Mouse (Mus musculus) forebrain, embryonic 13.5 days (tissue): ENCODE measurements around the gene Serpina3b. TPM values are rescaled to one million over a fixed set of nuclear protein-coding genes. Genes with fewer than 3 reads are reported as not detected.
"Not testable (repeated sequence)": the region's sequence is repeated elsewhere in the genome, so short reads cannot be mapped to it uniquely, and the experiment has no call there.

Source experiments
- ATAC-seq: fragments of 200-750 bp; cut with Nextera tagmentation; 2 replicates; pipeline ENCODE4 v1.8.0; 2017
- H3K27ac ChIP-seq: fragments of 300-500 bp; sonication (generic); 2 replicates; pipeline ENCODE4 v1.5.1; 2015; ENCODE audit warnings: inconsistent platforms, mild to moderate bottlenecking, moderate library complexity
- H3K27me3 ChIP-seq: fragments of 300-500 bp; sonication (generic); 2 replicates; pipeline ENCODE4 v1.6.1; 2015; ENCODE audit warnings: mild to moderate bottlenecking, inconsistent platforms
- H3K36me3 ChIP-seq: fragments of 300-500 bp; sonication (generic); 2 replicates; pipeline ENCODE4 v1.6.1; 2015; ENCODE audit warnings: mild to moderate bottlenecking, inconsistent platforms; ENCODE audit not compliant: poor library complexity, severe bottlenecking
- H3K4me1 ChIP-seq: fragments of 300-500 bp; sonication (generic); 2 replicates; pipeline ENCODE4 v1.6.1; 2015; ENCODE audit warnings: inconsistent platforms
- H3K4me2 ChIP-seq: fragments of 300-500 bp; sonication (generic); 2 replicates; pipeline ENCODE4 v1.6.1; 2015; ENCODE audit warnings: inconsistent platforms, mild to moderate bottlenecking, moderate library complexity
- H3K4me3 ChIP-seq: fragments of 300-500 bp; sonication (generic); 2 replicates; pipeline ENCODE4 v1.5.1; 2015; ENCODE audit warnings: mild to moderate bottlenecking, inconsistent platforms
- H3K9ac ChIP-seq: fragments of 300-500 bp; sonication (generic); 2 replicates; pipeline ENCODE4 v1.6.1; 2015; ENCODE audit warnings: mild to moderate bottlenecking, inconsistent platforms
- H3K9me3 ChIP-seq: fragments of 300-500 bp; sonication (generic); replicated peaks from 2 replicates; pipeline ENCODE4 v1.6.1; 2016; ENCODE audit warnings: inconsistent platforms
- WGBS: fragments of 180-500 bp; shearing (Covaris S2); methylation state at CpG from one replicate; pipeline ENCODE4 v1.1.7; 2015; 5-methylcytosine and 5-hydroxymethylcytosine counted together
- polyA plus RNA-seq: library from polyadenylated mRNA; unstranded; fragments of >200 nt; fragmentation: Nextera tagmentation; extraction: Ambion mirVana; gene quantifications from 2 replicates; pipeline ENCODE4 v1.2.1, GENCODE M21; 2015

Serpina3b gene
- polyA plus RNA-seq, result not detected in 2 replicates

DNA sequence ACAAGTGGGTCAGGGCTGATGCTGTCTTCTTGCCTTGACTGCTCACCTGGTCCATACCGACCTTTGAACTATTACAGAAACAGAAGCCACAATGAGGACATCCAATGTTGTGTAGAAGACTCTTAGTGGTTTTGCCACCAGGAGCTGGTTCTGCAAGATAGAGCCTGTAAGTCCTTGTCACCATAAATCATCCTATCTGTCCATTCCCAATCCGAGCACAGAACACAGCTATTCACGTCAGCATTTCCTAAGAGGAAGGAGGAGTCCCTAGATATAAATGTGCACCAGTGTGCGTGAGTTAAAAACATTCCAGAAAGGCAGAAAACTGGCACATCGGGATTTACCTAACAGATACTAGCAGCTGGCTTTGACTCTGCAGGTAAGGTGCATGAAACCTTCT is at the start of gene Serpina3b:
Serpina3b (plus strand) TSS at position 301 of the 400 bp plus-strand sequence.
- no peak for ATAC-seq
- H3K9me3 ChIP-seq, result no peaks in the 10 kb centered on the region
- no peak within 1 kb of the TSS for H3K9ac ChIP-seq
- H3K27me3 ChIP-seq, result no peaks in the 10 kb centered on the region
- no peaks in the 10 kb centered on the region for H3K4me1 ChIP-seq
- no peak within 1 kb of the TSS for H3K4me2 ChIP-seq
- no peaks in the 10 kb centered on the region for H3K36me3 ChIP-seq
- H3K4me3 ChIP-seq, result no peak within 1 kb of the TSS
- no peak within 1 kb of the TSS for H3K27ac ChIP-seq
- WGBS, result 84% methylated on average over 5 of the region's 5 CpGs

- H3K9ac ChIP-seq, result no peak overlapping the region
- no peaks in the 10 kb centered on the region for H3K27me3 ChIP-seq
- no peak overlapping the region for H3K4me2 ChIP-seq
- H3K9me3 ChIP-seq, result no peaks in the 10 kb centered on the region
- no peaks in the 10 kb centered on the region for H3K4me1 ChIP-seq
- no peak overlapping the region for H3K4me3 ChIP-seq
- no peak for ATAC-seq
- 77% methylated on average over 2 of the region's 2 CpGs for WGBS
- no peaks in the 10 kb centered on the region for H3K36me3 ChIP-seq
- H3K27ac ChIP-seq, result no peak overlapping the region
These were observed 37.7 kb upstream of the Serpina3b start for GRCm38 (mm10) chr12:104090119-104090518.

DNA sequence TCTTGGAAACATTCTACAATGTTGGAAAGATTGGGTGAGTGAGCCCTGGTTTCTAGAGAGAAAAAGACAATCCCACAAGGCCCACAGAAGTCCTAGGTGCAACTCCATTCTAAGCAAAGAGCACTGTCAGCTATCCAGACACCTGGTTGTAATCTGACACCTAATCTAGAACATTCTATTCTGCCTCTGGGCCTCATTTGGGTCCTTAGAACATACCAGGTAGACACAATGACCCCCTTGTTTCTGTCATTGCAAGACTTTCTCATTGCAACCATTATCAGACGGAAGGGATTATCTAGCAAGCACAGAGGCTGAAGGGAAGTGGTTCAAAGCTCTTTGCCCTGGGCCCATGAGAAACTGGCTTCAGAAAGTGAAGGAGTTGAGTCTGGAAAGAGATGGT is 36.5 kb upstream of the Serpina3b start:
- H3K4me2 ChIP-seq, result no peak overlapping the region
- H3K9me3 ChIP-seq, result no peaks in the 10 kb centered on the region
- H3K4me1 ChIP-seq, result no peaks in the 10 kb centered on the region
- no peaks in the 10 kb centered on the region for H3K27me3 ChIP-seq
- 88% methylated on average over 1 of the region's 1 CpGs for WGBS
- no peak for ATAC-seq
- no peak overlapping the region for H3K4me3 ChIP-seq
- no peaks in the 10 kb centered on the region for H3K36me3 ChIP-seq
- H3K9ac ChIP-seq, result no peak overlapping the region
- no peak overlapping the region for H3K27ac ChIP-seq

DNA sequence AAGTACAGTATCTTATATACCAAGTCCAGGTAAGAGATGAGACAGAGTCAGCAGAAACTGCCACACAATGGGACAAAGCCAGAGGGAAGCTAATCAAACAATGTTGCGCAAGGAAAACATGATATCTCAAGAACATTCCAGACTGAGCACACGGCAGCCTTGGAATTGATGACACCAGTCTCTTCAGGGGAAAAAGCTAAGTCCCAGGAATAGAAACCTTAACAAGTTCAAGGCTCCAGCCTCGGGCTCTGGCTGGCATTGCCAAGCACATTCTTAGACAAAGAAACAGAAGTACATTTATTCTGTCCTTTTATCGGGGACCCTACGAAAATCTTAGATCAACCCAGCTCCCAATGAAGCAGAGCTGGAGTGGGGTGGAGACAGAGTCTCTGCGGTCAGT is 27.0 kb upstream of the Serpina3b start, which contains the start of gene Serpina5:
Serpina5 (plus strand) TSS at position 346 of the 400 bp plus-strand sequence.
- no peaks in the 10 kb centered on the region for H3K4me1 ChIP-seq
- H3K27ac ChIP-seq, result no peak within 1 kb of the TSS
- no peak for ATAC-seq
- 92% methylated on average over 6 of the region's 6 CpGs for WGBS
- H3K9ac ChIP-seq, result no peak within 1 kb of the TSS
- H3K9me3 ChIP-seq, result no peaks in the 10 kb centered on the region
- H3K4me2 ChIP-seq, result no peak within 1 kb of the TSS
- H3K4me3 ChIP-seq, result no peak within 1 kb of the TSS
- H3K27me3 ChIP-seq, result no peaks in the 10 kb centered on the region
- no peaks in the 10 kb centered on the region for H3K36me3 ChIP-seq

GRCm38 (mm10) chr12:104105847-104106246 is 21.9 kb upstream of the Serpina3b start:
- Histone ChIP-seq H3K4me1 (no peaks in the 10 kb centered on the region), H3K9ac (no peak overlapping the region), H3K9me3 (no peaks in the 10 kb centered on the region), H3K27ac (no peak overlapping the region), H3K27me3 (no peaks in the 10 kb centered on the region), H3K36me3 (no peaks in the 10 kb centered on the region), H3K4me3 (no peak overlapping the region), H3K4me2 (no peak overlapping the region)
- ATAC-seq, result no peak

- ATAC-seq, result no peak
- Histone ChIP-seq H3K4me3 (no peak overlapping the region), H3K9ac (no peak overlapping the region), H3K4me1 (no peaks in the 10 kb centered on the region), H3K27ac (no peak overlapping the region), H3K36me3 (no peaks in the 10 kb centered on the region), H3K9me3 (no peaks in the 10 kb centered on the region), H3K4me2 (no peak overlapping the region), H3K27me3 (no peaks in the 10 kb centered on the region)
These were observed 20.9 kb upstream of the Serpina3b start for GRCm38 (mm10) chr12:104106919-104107318.

GRCm38 (mm10) chr12:104108507-104108906 is 19.3 kb upstream of the Serpina3b start:
- H3K9me3 ChIP-seq, result no peaks in the 10 kb centered on the region
- H3K36me3 ChIP-seq, result no peaks in the 10 kb centered on the region
- H3K4me3 ChIP-seq, result no peak overlapping the region
- 84% methylated on average over 2 of the region's 2 CpGs for WGBS
- H3K9ac ChIP-seq, result no peak overlapping the region
- H3K4me2 ChIP-seq, result no peak overlapping the region
- no peak overlapping the region for H3K27ac ChIP-seq
- no peaks in the 10 kb centered on the region for H3K27me3 ChIP-seq
- ATAC-seq, result no peak
- no peaks in the 10 kb centered on the region for H3K4me1 ChIP-seq

- not testable (repeated sequence) for H3K36me3 ChIP-seq, H3K27me3 ChIP-seq, H3K27ac ChIP-seq, ATAC-seq, H3K9me3 ChIP-seq, H3K9ac ChIP-seq, H3K4me3 ChIP-seq, H3K4me1 ChIP-seq, H3K4me2 ChIP-seq
- 88% methylated on average over 11 of the region's 11 CpGs for WGBS
These were observed 15.5 kb upstream of the Serpina3b start, which contains the start of gene Serpina3a for GRCm38 (mm10) chr12:104112333-104112732. TSS of gene Serpina3a (plus strand) at chr12:104112724.

GRCm38 (mm10) chr12:104114921-104115579 is 12.7 kb upstream of the Serpina3b start:
- no peak overlapping the region for H3K9ac ChIP-seq
- no peaks in the 10 kb centered on the region for H3K9me3 ChIP-seq
- no peak overlapping the region for H3K4me2 ChIP-seq
- H3K4me1 ChIP-seq, result no peaks in the 10 kb centered on the region
- WGBS, result 60% methylated on average over 3 of the region's 3 CpGs
- no peak overlapping the region for H3K27ac ChIP-seq
- H3K36me3 ChIP-seq, result no peaks in the 10 kb centered on the region
- no peaks in the 10 kb centered on the region for H3K27me3 ChIP-seq
- H3K4me3 ChIP-seq, result no peak overlapping the region
- ATAC-seq, result no peak

- Histone ChIP-seq H3K36me3 (no peaks in the 10 kb centered on the region), H3K4me3 (no peak overlapping the region), H3K4me1 (no peaks in the 10 kb centered on the region), H3K27ac (no peak overlapping the region), H3K9ac (no peak overlapping the region), H3K4me2 (no peak overlapping the region), H3K27me3 (no peaks in the 10 kb centered on the region), H3K9me3 (no peaks in the 10 kb centered on the region)
- ATAC-seq, result no peak
- WGBS, result 93% methylated on average over 1 of the region's 1 CpGs
These were observed 4.7 kb upstream of the Serpina3b start for GRCm38 (mm10) chr12:104123097-104123496.

DNA sequence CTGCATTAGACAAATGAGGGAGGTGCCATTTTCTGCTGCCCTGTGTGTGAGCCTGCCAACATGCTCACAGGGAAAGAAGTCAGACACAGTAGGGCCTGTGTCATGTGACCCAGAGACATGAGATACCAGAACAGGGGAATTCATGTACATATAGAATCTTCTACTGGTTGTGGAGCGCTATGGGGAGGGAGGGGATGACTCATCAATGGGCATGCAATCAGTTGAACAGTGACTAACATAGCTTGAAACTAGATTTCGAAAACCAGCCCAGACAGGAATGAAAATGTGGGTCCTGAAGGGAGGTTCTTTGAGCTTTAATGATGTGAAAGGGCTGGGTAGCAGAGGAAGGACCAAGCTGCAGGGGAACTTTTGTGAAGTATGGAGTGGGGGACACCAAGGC is 3.8 kb upstream of the Serpina3b start:
- no peak for ATAC-seq
- 83% methylated on average over 2 of the region's 2 CpGs for WGBS

GRCm38 (mm10) chr12:104125021-104125560 is 2.7 kb upstream of the Serpina3b start:
- ATAC-seq, result no peak
- Histone ChIP-seq H3K27ac (no peak overlapping the region), H3K4me2 (no peak overlapping the region), H3K4me1 (no peaks in the 10 kb centered on the region), H3K27me3 (no peaks in the 10 kb centered on the region), H3K9me3 (no peaks in the 10 kb centered on the region), H3K36me3 (no peaks in the 10 kb centered on the region), H3K4me3 (no peak overlapping the region), H3K9ac (no peak overlapping the region)
- WGBS, result 83% methylated on average over 5 of the region's 5 CpGs

More for the DNA sequence above, 3.8 kb upstream of the Serpina3b start:
- no peak overlapping the region for H3K9ac ChIP-seq
- H3K27ac ChIP-seq, result no peak overlapping the region
- no peaks in the 10 kb centered on the region for H3K27me3 ChIP-seq
- no peak overlapping the region for H3K4me2 ChIP-seq
- H3K4me1 ChIP-seq, result no peaks in the 10 kb centered on the region
- H3K4me3 ChIP-seq, result no peak overlapping the region
- no peaks in the 10 kb centered on the region for H3K36me3 ChIP-seq
- H3K9me3 ChIP-seq, result no peaks in the 10 kb centered on the region

- H3K27me3 ChIP-seq, result no peaks in the 10 kb centered on the region
- H3K36me3 ChIP-seq, result no peaks in the 10 kb centered on the region
- no peaks in the 10 kb centered on the region for H3K4me1 ChIP-seq
- no peaks in the 10 kb centered on the region for H3K9me3 ChIP-seq
- H3K9ac ChIP-seq, result no peak overlapping the region
- H3K4me2 ChIP-seq, result no peak overlapping the region
- no peak overlapping the region for H3K27ac ChIP-seq
- ATAC-seq, result no peak
- H3K4me3 ChIP-seq, result no peak overlapping the region
These were observed 3.2 kb downstream of the Serpina3b start for GRCm38 (mm10) chr12:104131041-104131440.
